Mouse (Mus musculus) layer of hippocampus, adult 11-12 months (tissue): ENCODE measurements at regions not wholly inside any gene's neighbourhood (a gene's known extent, or its start where the extent isn't known, plus 50 kb on each side); places are given as distances from the start of the nearest gene placed in this dataset.
A peak's percentile ranks its signal among the peaks of the same experiment; 100 is the strongest.
"Not testable (repeated sequence)": the region's sequence is repeated elsewhere in the genome, so short reads cannot be mapped to it uniquely, and the experiment has no call there.

Source experiments
- DNase-seq: peaks from one replicate; pipeline ENCODE4 v3.0.0; 2022; ENCODE audit warnings: low spot score

GRCm38 (mm10) chr3:4744003-4744402 is 1006.6 kb upstream of the Gm8797 start:
- no peak for DNase-seq

GRCm38 (mm10) chr3:4744611-4745010 is 1006.0 kb upstream of the Gm8797 start:
- DNase-seq: no peak

- no peak for DNase-seq
These were observed 994.5 kb upstream of the Gm8797 start for GRCm38 (mm10) chr3:4756099-4756498.

- no peak for DNase-seq
These were observed 993.5 kb upstream of the Gm8797 start for GRCm38 (mm10) chr3:4757113-4757512.

- no peak for DNase-seq
These were observed 987.5 kb upstream of the Gm8797 start for GRCm38 (mm10) chr3:4763076-4763475.

- no peak for DNase-seq
These were observed 974.0 kb upstream of the Gm8797 start for GRCm38 (mm10) chr3:4776632-4777031.

GRCm38 (mm10) chr3:4785160-4785559 is 965.4 kb upstream of the Gm8797 start:
- DNase-seq: no peak

- no peak for DNase-seq
These were observed 957.5 kb upstream of the Gm8797 start for GRCm38 (mm10) chr3:4793141-4793540.

- DNase-seq: no peak
These were observed 954.3 kb upstream of the Gm8797 start for GRCm38 (mm10) chr3:4796041-4796908.

- peak; percentile 63 for DNase-seq
These were observed 953.6 kb upstream of the Gm8797 start for GRCm38 (mm10) chr3:4796909-4797566.

GRCm38 (mm10) chr3:4797567-4797940 is 953.1 kb upstream of the Gm8797 start:
- no peak for DNase-seq

GRCm38 (mm10) chr3:4798366-4798765 is 952.2 kb upstream of the Gm8797 start:
- no peak for DNase-seq

- DNase-seq: no peak
These were observed 916.1 kb upstream of the Gm8797 start for GRCm38 (mm10) chr3:4834459-4834858.

GRCm38 (mm10) chr3:4835645-4836044 is 915.0 kb upstream of the Gm8797 start:
- no peak for DNase-seq

GRCm38 (mm10) chr3:4836888-4837287 is 913.7 kb upstream of the Gm8797 start:
- DNase-seq: no peak

- DNase-seq: no peak
These were observed 895.5 kb upstream of the Gm8797 start for GRCm38 (mm10) chr3:4854958-4855566.

- DNase-seq: no peak
These were observed 894.0 kb upstream of the Gm8797 start for GRCm38 (mm10) chr3:4856571-4856970.

- DNase-seq: no peak
These were observed 884.4 kb upstream of the Gm8797 start for GRCm38 (mm10) chr3:4866226-4866625.

- no peak for DNase-seq
These were observed 864.7 kb upstream of the Gm8797 start for GRCm38 (mm10) chr3:4885916-4886315.

GRCm38 (mm10) chr3:4893108-4893507 is 857.5 kb upstream of the Gm8797 start:
- DNase-seq: no peak

GRCm38 (mm10) chr3:4895811-4896210 is 854.8 kb upstream of the Gm8797 start:
- DNase-seq: no peak

GRCm38 (mm10) chr3:4907556-4907955 is 843.0 kb upstream of the Gm8797 start:
- DNase-seq: not testable (repeated sequence)

- not testable (repeated sequence) for DNase-seq
These were observed 819.9 kb upstream of the Gm8797 start for GRCm38 (mm10) chr3:4930731-4931130.
